Mouse (Mus musculus): Measurements from ENCODE around the gene Mtfr1l. TPM values are rescaled to one million over a fixed set of nuclear protein-coding genes. Genes with fewer than 3 reads are reported as not detected.

The Mtfr1l gene
- polyA plus RNA-seq, 1 experiment from 2014 or later = 175 TPM

DNA sequence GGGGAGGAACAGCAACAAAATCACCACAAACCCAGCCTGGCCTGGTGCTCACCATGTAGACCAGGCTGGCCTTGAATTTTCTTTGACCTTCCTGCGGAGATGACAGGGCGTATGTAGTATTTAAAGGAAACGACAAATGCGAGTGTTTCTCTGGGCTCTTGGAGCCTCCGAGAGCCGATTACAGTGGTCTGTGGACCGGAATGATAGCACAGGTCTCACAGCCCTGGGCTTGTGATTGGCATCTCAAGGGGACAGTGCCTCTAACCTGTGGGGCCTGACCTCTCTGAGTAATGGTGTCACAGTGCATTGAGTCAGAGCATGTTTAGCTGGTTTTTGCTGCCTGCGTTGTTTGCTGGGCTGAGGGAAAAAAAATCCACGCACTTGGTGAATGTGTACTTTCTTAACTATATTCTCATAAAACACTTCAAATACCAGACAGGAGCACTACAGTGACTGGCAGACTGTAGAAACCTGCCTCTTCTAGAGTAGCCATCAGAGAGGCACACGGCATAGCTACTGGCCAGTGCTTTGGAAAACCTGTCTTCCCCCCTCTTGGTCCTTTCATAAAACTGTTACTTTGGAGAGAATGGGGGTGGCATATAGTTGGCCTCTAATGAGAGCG lies 20.8 kb downstream of the Mtfr1l start:
- no peak for ATAC-seq
- H3K27ac ChIP-seq (ENCODE audit: low read length) = no peak overlapping the region
- H3K9ac ChIP-seq (ENCODE audit: low read depth, low read length) = no peak overlapping the region
- H3K9me3 ChIP-seq (replicated peaks; ENCODE audit: control insufficient read depth, low read length, poor library complexity, severe bottlenecking) = no peaks in the 10 kb centered on the region
- WGBS = 97% methylated on average over 11 of the region's 11 CpGs
- peaks cover 4% of the 10 kb centered on the region; the same call in 1 of the 2 replicates for H3K4me1 ChIP-seq (ENCODE audit: control insufficient read depth, insufficient read depth, low read length)
- H3K4me3 ChIP-seq (ENCODE audit: low read depth, low read length) = no peak overlapping the region
- H3K36me3 ChIP-seq (ENCODE audit: control insufficient read depth, insufficient read depth, low read length) = no peaks in the 10 kb centered on the region
- no peak overlapping the region for H3K4me2 ChIP-seq (ENCODE audit: low read length)
- H3K27me3 ChIP-seq (ENCODE audit: control insufficient read depth, insufficient read depth, low read depth, low read length) = no peaks in the 10 kb centered on the region

DNA sequence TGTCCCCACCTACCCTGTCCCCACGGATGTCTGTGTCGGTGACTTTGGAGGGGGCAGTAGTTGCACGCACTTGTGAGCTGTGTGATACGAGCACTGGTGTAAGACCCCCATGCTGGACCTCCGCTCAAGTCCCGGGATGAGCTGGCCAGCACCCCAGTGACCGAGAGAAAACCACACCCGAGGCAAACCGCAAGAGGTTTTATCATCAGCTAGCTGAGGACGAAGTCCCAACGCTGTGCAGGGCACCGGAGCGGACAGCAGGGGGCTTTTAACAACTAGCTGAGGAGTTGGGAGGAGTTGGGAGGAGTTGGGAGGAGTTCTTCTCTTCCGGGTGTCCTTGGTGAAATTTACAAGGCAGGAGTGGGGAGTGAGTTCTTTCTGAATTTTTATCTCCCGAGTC lies 22.4 kb downstream of the Mtfr1l start:
- Histone ChIP-seq H3K27ac (ENCODE audit: low read length) (no peak overlapping the region), H3K36me3 (ENCODE audit: control insufficient read depth, insufficient read depth, low read length) (0 out of 2 replicates have a peak, but pooled peaks cover 2% of the 10 kb centered on the region), H3K27me3 (ENCODE audit: control insufficient read depth, insufficient read depth, low read depth, low read length) (no peaks in the 10 kb centered on the region), H3K4me2 (ENCODE audit: low read length) (peak overlapping the region; percentile 23; the same call in 1 of the 2 replicates), H3K9ac (ENCODE audit: low read depth, low read length) (0 out of 2 replicates have a peak overlapping the region, but pooled peaks have one; percentile 10), H3K4me1 (ENCODE audit: control insufficient read depth, insufficient read depth, low read length) (peaks cover 4% of the 10 kb centered on the region; the same call in 1 of the 2 replicates), H3K9me3 (replicated peaks; ENCODE audit: control insufficient read depth, low read length, poor library complexity, severe bottlenecking) (no peaks in the 10 kb centered on the region), H3K4me3 (ENCODE audit: low read depth, low read length) (no peak overlapping the region)
- ATAC-seq = no peak
- 33% methylated on average over 15 of the region's 15 CpGs for WGBS

DNA sequence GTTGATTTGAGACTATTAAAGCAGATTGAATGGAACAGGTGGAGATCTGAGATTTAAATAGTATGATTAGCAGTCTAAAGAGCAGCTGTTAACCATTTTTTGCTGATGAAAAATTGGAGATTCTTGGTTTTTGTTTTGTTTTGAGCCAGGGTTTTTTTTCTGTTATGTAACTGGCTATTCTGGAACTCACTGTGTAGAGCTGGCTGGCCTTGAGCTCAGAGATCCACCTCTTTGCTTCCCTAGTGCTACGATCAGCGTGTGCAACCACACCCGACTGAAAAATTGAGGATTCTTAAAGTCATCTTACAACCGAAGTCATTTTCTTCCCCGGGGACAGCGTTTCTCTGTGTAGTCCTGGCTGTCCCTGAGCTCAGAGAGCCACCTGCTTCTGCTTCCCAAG lies 23.5 kb downstream of the Mtfr1l start:
- no peak overlapping the region; the same call in 1 of the 2 replicates for H3K4me2 ChIP-seq (ENCODE audit: low read length)
- no peak overlapping the region for H3K27ac ChIP-seq (ENCODE audit: low read length)
- H3K9me3 ChIP-seq (replicated peaks; ENCODE audit: control insufficient read depth, low read length, poor library complexity, severe bottlenecking) = no peaks in the 10 kb centered on the region
- H3K4me1 ChIP-seq (ENCODE audit: control insufficient read depth, insufficient read depth, low read length) = peaks cover 4% of the 10 kb centered on the region; the same call in 1 of the 2 replicates
- peaks cover 12% of the 10 kb centered on the region for H3K36me3 ChIP-seq (ENCODE audit: control insufficient read depth, insufficient read depth, low read length)
- H3K9ac ChIP-seq (ENCODE audit: low read depth, low read length) = no peak overlapping the region
- no peak for ATAC-seq
- H3K4me3 ChIP-seq (ENCODE audit: low read depth, low read length) = no peak overlapping the region
- WGBS = 81% methylated on average over 6 of the region's 6 CpGs
- no peaks in the 10 kb centered on the region for H3K27me3 ChIP-seq (ENCODE audit: control insufficient read depth, insufficient read depth, low read depth, low read length)

DNA sequence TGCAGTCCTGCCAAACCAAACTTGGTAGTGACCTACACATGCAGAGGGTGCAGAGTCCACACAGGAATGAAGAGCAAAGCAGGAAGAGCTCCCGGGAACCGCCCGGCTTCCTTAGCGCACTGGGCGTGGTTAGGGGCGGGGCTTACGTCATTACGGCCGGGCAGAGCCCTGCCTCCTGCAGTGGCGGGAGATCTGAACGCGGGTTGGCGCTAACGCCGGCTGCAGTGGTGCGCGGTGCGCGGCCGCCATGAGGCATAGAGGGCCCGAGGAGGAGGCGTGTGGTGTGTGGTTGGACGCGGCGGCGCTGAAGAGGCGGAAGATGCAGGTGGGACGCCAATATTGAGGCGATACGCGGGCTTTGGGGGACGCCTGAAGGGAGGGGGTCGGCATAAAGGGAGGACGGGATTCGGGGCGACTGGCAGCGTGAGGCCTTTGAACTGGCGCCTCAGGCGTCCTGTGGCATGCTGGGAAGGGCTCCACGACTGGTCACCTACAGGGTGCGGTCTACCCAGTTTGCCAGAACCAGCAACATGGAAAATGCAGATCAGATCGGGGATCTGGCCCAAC lies 24.3 kb downstream of the Mtfr1l start, which contains the start of gene Aunip:
Gene Aunip, plus strand, starts transcription at position 155 of the 567 bp plus-strand sequence.
- ATAC-seq = peak; percentile 96
- Histone ChIP-seq H3K4me2 (ENCODE audit: low read length) (peak within 1 kb of the TSS; percentile 97), H3K9me3 (replicated peaks; ENCODE audit: control insufficient read depth, low read length, poor library complexity, severe bottlenecking) (no peaks in the 10 kb centered on the region), H3K4me3 (ENCODE audit: low read depth, low read length) (peak within 1 kb of the TSS; percentile 48), H3K27ac (ENCODE audit: low read length) (no peak within 1 kb of the TSS), H3K9ac (ENCODE audit: low read depth, low read length) (peak within 1 kb of the TSS; percentile 50), H3K27me3 (ENCODE audit: control insufficient read depth, insufficient read depth, low read depth, low read length) (no peaks in the 10 kb centered on the region), H3K36me3 (ENCODE audit: control insufficient read depth, insufficient read depth, low read length) (peaks cover 13% of the 10 kb centered on the region), H3K4me1 (ENCODE audit: control insufficient read depth, insufficient read depth, low read length) (peaks cover 4% of the 10 kb centered on the region; the same call in 1 of the 2 replicates)
- 0% methylated on average over 34 of the region's 42 CpGs for whole genome bisulfite sequencing

DNA sequence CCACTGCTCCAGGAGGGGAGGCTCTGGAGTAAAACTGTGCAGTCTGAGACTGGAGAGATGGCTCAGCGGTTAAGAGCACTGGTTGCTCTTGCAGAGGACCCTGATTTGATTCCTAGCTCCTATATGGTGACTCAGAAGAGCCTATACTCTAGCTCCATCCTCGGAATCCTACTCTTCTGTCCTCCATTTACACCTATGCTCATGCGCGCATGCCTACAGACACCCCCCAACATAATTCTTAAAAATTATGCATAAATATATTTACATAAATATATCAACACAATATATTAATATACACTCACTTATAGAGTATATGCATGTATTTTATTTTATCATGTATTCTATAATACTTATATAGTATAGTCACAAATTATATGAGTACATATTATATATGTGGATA lies 24.8 kb downstream of the Mtfr1l start:
- Histone ChIP-seq H3K36me3 (ENCODE audit: control insufficient read depth, insufficient read depth, low read length) (peaks cover 13% of the 10 kb centered on the region), H3K27ac (ENCODE audit: low read length) (no peak overlapping the region), H3K4me3 (ENCODE audit: low read depth, low read length) (peak overlapping the region; percentile 48), H3K27me3 (ENCODE audit: control insufficient read depth, insufficient read depth, low read depth, low read length) (no peaks in the 10 kb centered on the region), H3K9ac (ENCODE audit: low read depth, low read length) (no peak overlapping the region), H3K4me1 (ENCODE audit: control insufficient read depth, insufficient read depth, low read length) (peaks cover 4% of the 10 kb centered on the region; the same call in 1 of the 2 replicates), H3K9me3 (replicated peaks; ENCODE audit: control insufficient read depth, low read length, poor library complexity, severe bottlenecking) (no peaks in the 10 kb centered on the region), H3K4me2 (ENCODE audit: low read length) (peak overlapping the region; percentile 97)
- WGBS = 81% methylated on average over 4 of the region's 4 CpGs
- peak; percentile 56 for ATAC-seq

DNA sequence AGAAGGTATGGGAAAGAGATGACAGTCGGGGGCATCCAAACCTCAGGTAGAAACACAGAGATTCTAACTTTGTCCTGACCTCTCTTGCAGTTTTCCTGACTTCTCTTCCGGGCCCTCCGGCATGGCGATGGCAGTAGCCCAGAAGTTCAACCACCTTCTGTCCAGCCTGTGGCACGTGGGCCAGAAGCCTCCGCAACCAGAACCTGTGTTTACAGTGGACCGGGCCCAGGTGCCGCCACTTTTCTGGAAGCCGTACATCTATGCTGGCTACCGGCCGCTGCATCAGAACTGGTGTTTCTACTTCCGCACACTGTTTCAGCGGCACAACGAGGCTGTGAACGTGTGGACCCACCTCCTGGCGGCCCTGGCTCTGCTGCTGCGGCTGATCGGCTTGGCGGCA lies 28.5 kb downstream of the Mtfr1l start:
- ATAC-seq = no peak
- peaks cover 13% of the 10 kb centered on the region for H3K36me3 ChIP-seq (ENCODE audit: control insufficient read depth, insufficient read depth, low read length)
- no peak overlapping the region for H3K4me3 ChIP-seq (ENCODE audit: low read depth, low read length)
- no peaks in the 10 kb centered on the region for H3K9me3 ChIP-seq (replicated peaks; ENCODE audit: control insufficient read depth, low read length, poor library complexity, severe bottlenecking)
- H3K27ac ChIP-seq (ENCODE audit: low read length) = no peak overlapping the region
- no peak overlapping the region for H3K4me2 ChIP-seq (ENCODE audit: low read length)
- no peak overlapping the region for H3K9ac ChIP-seq (ENCODE audit: low read depth, low read length)
- peaks cover 4% of the 10 kb centered on the region; the same call in 1 of the 2 replicates for H3K4me1 ChIP-seq (ENCODE audit: control insufficient read depth, insufficient read depth, low read length)
- 90% methylated on average over 19 of the region's 19 CpGs for WGBS
- H3K27me3 ChIP-seq (ENCODE audit: control insufficient read depth, insufficient read depth, low read depth, low read length) = no peaks in the 10 kb centered on the region

DNA sequence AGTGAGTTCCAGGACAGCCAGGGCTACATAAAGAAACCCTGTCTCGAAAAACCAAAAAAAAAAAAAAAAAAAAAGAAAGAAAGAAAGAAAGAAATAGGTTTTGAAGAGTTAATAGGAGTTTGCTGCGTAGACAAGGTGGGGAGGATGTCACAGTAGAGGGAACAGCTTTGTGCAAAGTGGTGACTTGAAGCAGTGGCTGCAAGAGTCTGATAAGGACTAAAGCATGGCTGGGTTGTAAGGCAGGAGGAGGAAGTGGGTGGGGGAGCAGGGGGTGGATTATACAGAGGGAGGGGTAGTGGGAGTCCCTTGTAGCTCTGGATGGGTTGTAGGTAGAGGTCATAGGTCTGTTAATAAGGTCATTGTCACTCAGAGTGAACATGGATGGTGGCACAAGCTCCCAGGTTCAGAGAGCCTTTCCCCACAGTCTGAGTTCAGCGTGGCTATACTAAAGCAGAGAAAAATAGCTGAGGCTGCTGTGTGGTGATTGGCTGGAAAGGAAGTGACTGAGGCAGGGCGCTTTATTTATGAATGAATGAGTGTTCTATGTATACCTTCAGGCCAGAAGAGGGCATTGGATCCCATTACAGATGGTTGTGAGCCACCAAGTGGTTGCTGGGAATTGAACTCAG lies 29.1 kb downstream of the Mtfr1l start:
- H3K27me3 ChIP-seq (ENCODE audit: control insufficient read depth, insufficient read depth, low read depth, low read length) = no peaks in the 10 kb centered on the region
- H3K36me3 ChIP-seq (ENCODE audit: control insufficient read depth, insufficient read depth, low read length) = peaks cover 13% of the 10 kb centered on the region
- H3K27ac ChIP-seq (ENCODE audit: low read length) = no peak overlapping the region
- H3K9me3 ChIP-seq (replicated peaks; ENCODE audit: control insufficient read depth, low read length, poor library complexity, severe bottlenecking) = no peaks in the 10 kb centered on the region
- no peak overlapping the region for H3K4me2 ChIP-seq (ENCODE audit: low read length)
- WGBS = 78% methylated on average over 3 of the region's 4 CpGs
- no peak overlapping the region for H3K4me3 ChIP-seq (ENCODE audit: low read depth, low read length)
- no peak overlapping the region for H3K9ac ChIP-seq (ENCODE audit: low read depth, low read length)
- H3K4me1 ChIP-seq (ENCODE audit: control insufficient read depth, insufficient read depth, low read length) = peaks cover under 1% of the 10 kb centered on the region; the same call in 1 of the 2 replicates
- ATAC-seq = no peak

DNA sequence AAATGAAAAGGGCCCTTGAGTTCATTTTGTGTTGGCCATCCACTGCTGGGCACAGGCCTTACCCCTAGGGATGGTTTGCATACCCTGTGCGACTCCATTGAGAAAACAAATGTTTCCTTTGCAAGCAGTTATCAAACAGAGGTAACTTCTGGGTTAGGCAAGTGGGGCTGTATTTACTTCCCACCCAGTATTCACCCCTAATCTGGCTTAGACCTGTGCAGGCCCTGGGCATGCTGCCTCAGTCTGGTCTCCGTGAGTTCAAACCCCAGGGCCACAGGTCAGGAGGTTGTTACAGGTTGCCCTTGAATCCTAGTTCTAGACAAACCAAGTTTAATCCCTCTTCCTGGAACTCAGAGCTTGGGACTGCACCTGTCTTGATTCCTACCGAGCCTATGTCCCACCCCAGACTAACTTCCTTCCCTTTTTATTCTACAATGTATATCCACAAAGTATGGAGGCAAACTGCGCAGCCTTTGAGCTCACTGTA lies 29.8 kb downstream of the Mtfr1l start:
- peaks cover 13% of the 10 kb centered on the region for H3K36me3 ChIP-seq (ENCODE audit: control insufficient read depth, insufficient read depth, low read length)
- no peaks in the 10 kb centered on the region for H3K27me3 ChIP-seq (ENCODE audit: control insufficient read depth, insufficient read depth, low read depth, low read length)
- H3K4me2 ChIP-seq (ENCODE audit: low read length) = no peak overlapping the region
- no peak for ATAC-seq
- no peak overlapping the region for H3K9ac ChIP-seq (ENCODE audit: low read depth, low read length)
- 88% methylated on average over 4 of the region's 4 CpGs for WGBS
- no peaks in the 10 kb centered on the region for H3K4me1 ChIP-seq (ENCODE audit: control insufficient read depth, insufficient read depth, low read length)
- no peak overlapping the region for H3K4me3 ChIP-seq (ENCODE audit: low read depth, low read length)
- no peaks in the 10 kb centered on the region for H3K9me3 ChIP-seq (replicated peaks; ENCODE audit: control insufficient read depth, low read length, poor library complexity, severe bottlenecking)
- H3K27ac ChIP-seq (ENCODE audit: low read length) = no peak overlapping the region
